Mouse (Mus musculus): ENCODE results near the gene Mkln1.
"Not testable (repeated sequence)": the region's sequence is repeated elsewhere in the genome, so short reads cannot be mapped to it uniquely, and the experiment has no call there.

The Mkln1 gene

DNA sequence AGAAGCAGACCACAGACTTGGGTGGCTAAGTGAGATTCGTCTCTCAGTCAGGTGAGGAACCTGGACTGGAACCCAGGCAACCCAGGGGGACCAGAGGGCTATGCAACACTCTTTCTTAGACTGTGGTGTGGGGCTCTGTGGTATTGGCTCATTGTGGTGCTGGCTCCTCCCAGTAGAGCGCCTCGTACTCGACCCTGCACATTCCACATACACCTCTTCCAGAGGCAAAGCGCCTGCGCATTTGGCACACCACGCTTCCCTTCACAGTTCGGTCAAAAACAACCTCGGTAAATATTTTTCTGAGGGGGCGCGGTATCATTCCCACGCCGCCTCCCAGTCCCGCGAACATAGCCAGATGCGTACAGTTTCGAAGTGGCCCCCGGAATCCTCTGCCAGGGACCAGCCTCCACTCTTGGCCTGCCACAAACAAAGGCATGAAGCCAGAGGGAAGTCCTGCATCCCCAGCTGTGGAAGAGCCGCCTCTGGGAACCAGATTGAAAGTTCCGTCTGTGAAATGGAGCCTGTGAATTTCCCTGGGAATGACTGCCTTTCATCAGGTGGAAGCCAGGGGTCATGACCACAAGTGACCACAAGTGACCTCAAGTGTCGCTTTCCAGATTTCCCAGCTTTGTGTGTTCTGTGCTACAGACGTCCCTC is 152.5 kb downstream of the Mkln1 start:
- DNase-seq (ENCODE audit: low spot score in 2 of 2) = no peak

DNA sequence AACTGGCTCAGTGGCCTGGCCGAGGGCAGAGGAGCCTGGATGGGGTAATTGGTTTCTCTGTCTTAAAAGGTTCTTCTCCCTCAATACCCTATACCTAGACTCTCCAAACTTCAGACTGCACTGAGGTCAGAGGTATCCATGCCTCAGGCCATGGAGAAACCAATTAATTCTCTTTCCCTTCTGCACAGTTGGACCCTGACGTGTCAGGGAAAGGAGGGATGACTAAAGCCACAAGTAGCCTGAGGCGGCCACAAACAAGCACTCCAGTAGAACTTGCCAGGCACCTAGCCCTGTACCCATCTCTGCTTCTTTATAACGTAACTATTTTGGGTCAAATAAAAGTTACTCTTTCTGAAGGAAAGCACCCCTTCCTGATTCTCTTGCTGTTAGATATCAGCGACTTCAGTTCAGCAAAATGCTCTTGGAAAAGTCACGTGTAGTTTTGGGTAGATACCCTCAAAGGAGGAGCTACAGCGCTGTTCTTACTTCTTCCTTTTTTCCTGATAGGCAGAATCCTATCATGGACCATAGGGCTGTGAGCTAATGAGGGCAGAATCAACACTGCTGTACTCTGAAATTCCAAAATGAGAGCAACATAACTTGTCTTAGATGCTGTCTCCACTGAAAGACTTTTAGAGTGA is 158.0 kb downstream of the Mkln1 start:
- DNase-seq (ENCODE audit: low spot score in 2 of 2) = no peak

DNA sequence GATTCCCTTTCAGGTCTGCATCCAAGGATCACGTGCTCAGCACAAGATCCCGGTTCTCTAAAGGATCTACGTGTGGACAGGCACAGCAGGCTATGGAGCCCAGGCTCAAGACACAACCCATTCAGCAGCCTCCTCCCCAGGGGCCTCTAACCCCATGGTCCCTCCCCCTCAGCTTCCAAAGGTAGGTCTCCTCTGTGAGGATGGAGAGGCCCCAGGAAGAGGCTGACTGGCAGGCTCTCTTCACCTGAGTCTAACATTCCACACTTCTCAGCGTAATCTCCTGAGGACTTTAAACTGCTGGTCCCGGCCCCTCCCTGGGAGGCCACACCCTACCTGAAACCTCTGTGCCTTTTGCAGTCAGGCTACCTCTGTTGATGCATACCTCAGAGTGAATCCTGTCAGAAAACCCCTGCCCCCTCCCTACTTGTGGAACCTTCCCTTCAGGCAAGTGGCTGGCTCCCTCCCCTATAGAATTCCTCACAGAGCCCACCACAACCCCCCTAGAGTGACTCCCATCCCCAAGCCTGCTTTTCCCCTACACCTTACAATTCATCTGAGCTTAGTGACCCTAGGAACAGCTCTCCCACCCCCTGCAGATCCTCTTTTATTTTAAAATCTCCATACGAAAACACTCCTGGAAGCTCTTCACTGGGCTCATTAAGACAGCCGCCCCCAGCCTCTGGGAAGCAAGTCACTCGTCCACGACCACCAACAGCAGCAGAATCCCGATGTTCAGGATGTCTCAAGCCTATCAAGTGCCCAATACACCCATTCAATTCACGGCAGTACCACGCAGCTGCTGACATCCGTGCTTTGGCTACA is 161.8 kb downstream of the Mkln1 start:
- no peak for DNase-seq (ENCODE audit: low spot score in 2 of 2)

GRCm38 (mm10) chr6:31561948-31562347 is 163.4 kb downstream of the Mkln1 start:
- not testable (repeated sequence) for DNase-seq (ENCODE audit: low spot score in 2 of 2)

- no peak for DNase-seq (ENCODE audit: low spot score in 2 of 2)
Observed at GRCm38 (mm10) chr6:31562371-31563080, 164.0 kb downstream of the Mkln1 start.

GRCm38 (mm10) chr6:31563235-31564181 is 165.0 kb downstream of the Mkln1 start, which contains the start of gene Podxl:
Gene Podxl (minus strand): TSS chr6:31563981.
- peak in 1 of 2 experiments; percentile 29 for DNase-seq (ENCODE audit: low spot score in 2 of 2)

DNA sequence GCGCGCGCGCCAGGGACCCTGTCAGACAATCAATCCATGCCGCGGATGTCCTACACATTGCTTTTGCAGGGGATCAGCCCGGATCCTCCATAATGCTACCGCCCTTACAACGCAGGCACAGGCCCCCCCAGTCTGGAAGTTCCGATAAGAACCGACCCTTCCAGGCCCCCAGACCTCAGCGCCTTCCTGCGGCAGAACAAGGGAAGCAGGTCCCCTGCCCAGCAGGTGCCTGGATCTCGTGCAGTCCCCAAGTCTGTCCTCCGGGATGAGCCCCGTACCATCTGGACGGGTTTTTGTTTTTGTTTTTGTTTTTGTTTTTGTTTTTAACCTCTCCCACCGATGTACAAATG is 165.6 kb downstream of the Mkln1 start:
- DNase-seq (ENCODE audit: low spot score in 2 of 2) = no peak

GRCm38 (mm10) chr6:31564901-31565391 is 166.4 kb downstream of the Mkln1 start:
- DNase-seq (ENCODE audit: low spot score in 2 of 2) = no peak
